Mouse (Mus musculus): ENCODE data around the gene Gpr176. TPM values are rescaled to one million over a fixed set of nuclear protein-coding genes. Genes with fewer than 3 reads are reported as not detected.

Gpr176 gene
- total RNA-seq, 2 experiments from 2014 or later = 0.19 to 0.20 TPM

GRCm38 (mm10) chr2:118375522-118375921 is 2.3 kb upstream of the Gpr176 start:
- no peak for DNase-seq
- intact Hi-C loops (cut with DNase I) = no loop called here

GRCm38 (mm10) chr2:118373572-118374279 is 507 bp upstream of the Gpr176 start:
- intact Hi-C loops (cut with DNase I) = no loop called here
- DNase-seq = peak; percentile 60 to 74

GRCm38 (mm10) chr2:118372561-118372900 is 688 bp downstream of the Gpr176 start:
- DNase-seq = no peak
- intact Hi-C loops (cut with DNase I) = no loop called here

- intact Hi-C loops (cut with DNase I) = no loop called here
- no peak for DNase-seq
Observed at GRCm38 (mm10) chr2:118371841-118372240, 1.4 kb downstream of the Gpr176 start.

- no peak for DNase-seq
- intact Hi-C loops (cut with DNase I) = no loop called here
Observed at GRCm38 (mm10) chr2:118355138-118355719, 18.0 kb downstream of the Gpr176 start.

GRCm38 (mm10) chr2:118353916-118354403 is 19.3 kb downstream of the Gpr176 start:
- peak in 1 of 2 experiments; percentile 10 for DNase-seq
- intact Hi-C loops (cut with DNase I) = no loop called here

- no peak for DNase-seq
- intact Hi-C loops (cut with DNase I) = no loop called here
Observed at GRCm38 (mm10) chr2:118353498-118353897, 19.7 kb downstream of the Gpr176 start.

GRCm38 (mm10) chr2:118345535-118345934 is 27.7 kb downstream of the Gpr176 start:
- intact Hi-C loops (cut with DNase I) = no loop called here
- no peak for DNase-seq

- DNase-seq = no peak
- intact Hi-C loops (cut with DNase I) = no loop called here
Observed at GRCm38 (mm10) chr2:118343897-118344296, 29.3 kb downstream of the Gpr176 start.

GRCm38 (mm10) chr2:118341295-118341694 is 31.9 kb downstream of the Gpr176 start:
- no peak for DNase-seq
- intact Hi-C loops (cut with DNase I) = no loop called here

GRCm38 (mm10) chr2:118336084-118336483 is 37.1 kb downstream of the Gpr176 start:
- intact Hi-C loops (cut with DNase I) = loop anchor here (1.0 kb wide), 1 partner anchor 73 kb away; no protein-coding TSS in a partner anchor
- DNase-seq = no peak

- intact Hi-C loops (cut with DNase I) = no loop called here
- DNase-seq = no peak
Observed at GRCm38 (mm10) chr2:118322663-118323062, 50.6 kb downstream of the Gpr176 start.

GRCm38 (mm10) chr2:118321804-118322203 is 51.4 kb downstream of the Gpr176 start:
- no peak for DNase-seq
- intact Hi-C loops (cut with DNase I) = no loop called here

GRCm38 (mm10) chr2:118321094-118321493 is 52.1 kb downstream of the Gpr176 start:
- no peak for DNase-seq
- intact Hi-C loops (cut with DNase I) = no loop called here

GRCm38 (mm10) chr2:118320519-118320918 is 52.7 kb downstream of the Gpr176 start:
- no peak for DNase-seq
- intact Hi-C loops (cut with DNase I) = no loop called here

GRCm38 (mm10) chr2:118319176-118319575 is 54.0 kb downstream of the Gpr176 start:
- intact Hi-C loops (cut with DNase I) = no loop called here
- no peak for DNase-seq

GRCm38 (mm10) chr2:118316939-118317338 is 56.3 kb downstream of the Gpr176 start:
- intact Hi-C loops (cut with DNase I) = no loop called here
- no peak for DNase-seq

- no peak for DNase-seq
- intact Hi-C loops (cut with DNase I) = no loop called here
Observed at GRCm38 (mm10) chr2:118315656-118316402, 57.4 kb downstream of the Gpr176 start.

- no peak for DNase-seq
- intact Hi-C loops (cut with DNase I) = no loop called here
Observed at GRCm38 (mm10) chr2:118307561-118307960, 65.7 kb downstream of the Gpr176 start.

GRCm38 (mm10) chr2:118306966-118307365 is 66.3 kb downstream of the Gpr176 start:
- intact Hi-C loops (cut with DNase I) = no loop called here

GRCm38 (mm10) chr2:118306522-118306895 is 66.7 kb downstream of the Gpr176 start:
- intact Hi-C loops (cut with DNase I) = no loop called here
- DNase-seq = no peak

More at GRCm38 (mm10) chr2:118306966-118307365, 66.3 kb downstream of the Gpr176 start:
- DNase-seq = no peak
